22 mouse cellular contexts compared by ENCODE assay signal in the genomic region with DNA sequence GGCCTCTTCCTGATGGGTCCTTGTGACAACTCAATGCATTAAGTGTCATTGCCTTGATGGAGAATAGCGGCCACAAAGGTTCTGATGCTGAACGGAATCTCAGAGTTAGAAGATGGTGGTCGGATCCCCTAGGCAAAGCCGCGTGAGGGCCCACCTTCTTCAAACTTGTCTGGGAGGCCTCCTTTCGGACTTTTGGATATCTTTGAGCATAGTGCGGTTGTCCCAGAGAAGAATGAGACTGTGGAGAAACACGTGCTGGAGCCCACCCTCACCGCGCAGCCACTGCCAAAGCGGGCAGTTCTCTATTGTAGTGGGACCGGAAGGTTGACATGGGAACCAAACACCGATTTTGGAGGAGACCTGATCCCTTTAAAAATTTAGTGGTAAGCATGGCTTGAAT.
DNase-seq lines count a peak whose midpoint lies in the region; ATAC-seq lines count a peak whose summit lies in the region.
"Had no signal": no experiment of that assay in that cellular context is flagged by ENCODE, and none has a peak within 500 bp of the region (broad histone marks: within the 10 kb centered on the region; RNA-seq: fewer than 3 reads in every experiment).

No protein-coding gene starts in this region.

- H3K36me3 ChIP-seq in liver, embryonic 11.5 days (ENCODE audit: control insufficient read depth, insufficient read depth, low read length) = no peaks in the 10 kb centered on the region
- no peaks in the 10 kb centered on the region for H3K36me3 ChIP-seq in embryonic facial prominence, embryonic 10.5 days (replicated peaks)
- H3K36me3 ChIP-seq: embryonic facial prominence, embryonic 13.5 days; heart, embryonic 12.5 days; hindbrain, embryonic 12.5 days had no signal

- H3K4me3 ChIP-seq in liver, embryonic 11.5 days (ENCODE audit: low read depth, low read length) = no peak overlapping the region
- H3K4me3 ChIP-seq in embryonic facial prominence, embryonic 10.5 days = no peak overlapping the region
- H3K4me3 ChIP-seq: embryonic facial prominence, embryonic 13.5 days; forebrain, embryonic 13.5 days; gastrocnemius, adult 2 months; heart, adult 2 months; heart, embryonic 12.5 days; hindbrain, embryonic 12.5 days had no signal

- no peaks in the 10 kb centered on the region; the same call in 1 of the 2 replicates for H3K4me1 ChIP-seq in liver, embryonic 11.5 days (replicated peaks; ENCODE audit: control insufficient read depth, insufficient read depth, low read length)
- no peaks in the 10 kb centered on the region for H3K4me1 ChIP-seq in embryonic facial prominence, embryonic 10.5 days
- H3K4me1 ChIP-seq: embryonic facial prominence, embryonic 13.5 days had no signal

- intact Hi-C loops in heart, postnatal 25 days (cut with DNase I) = no loop called here

- peak; percentile 63 for DNase-seq in heart, adult 11 months
- no peak for DNase-seq in heart, postnatal 25 days (ENCODE audit: low spot score)
- DNase-seq in liver, embryonic 11.5 days (ENCODE audit: low spot score) = peak; percentile 17
- no peak for DNase-seq in liver
- peak; percentile 19 for DNase-seq in testis, postnatal 10 days (ENCODE audit: low spot score)
- DNase-seq in testis, postnatal 14 days (ENCODE audit: low spot score) = no peak
- peak; percentile 1 for DNase-seq in embryonic facial prominence, embryonic 10.5 days (ENCODE audit: low spot score)
- DNase-seq: adrenal gland, postnatal 14 days; cerebellum, adult 11-12 months; cerebellum, adult 9-10 months; cerebellum, postnatal 25 days; gastrocnemius, adult 2 months; heart, adult 2 months; heart, postnatal 36 days had no signal

- H3K4me2 ChIP-seq in liver, embryonic 11.5 days = no peak overlapping the region
- H3K4me2 ChIP-seq: embryonic facial prominence, embryonic 13.5 days; forebrain, embryonic 13.5 days; heart, embryonic 12.5 days; hindbrain, embryonic 12.5 days had no signal

- H3K27me3 ChIP-seq in liver, embryonic 11.5 days (replicated peaks; ENCODE audit: control insufficient read depth, insufficient read depth, low read length) = no peaks in the 10 kb centered on the region
- no peaks in the 10 kb centered on the region for H3K27me3 ChIP-seq in embryonic facial prominence, embryonic 10.5 days (replicated peaks; ENCODE audit: low read depth, poor library complexity, severe bottlenecking)
- H3K27me3 ChIP-seq: CH12.LX; embryonic facial prominence, embryonic 13.5 days; forebrain, embryonic 13.5 days; heart, embryonic 12.5 days; hindbrain, embryonic 12.5 days; Patski had no signal

- H3K27ac ChIP-seq in liver, embryonic 11.5 days (ENCODE audit: low read depth, low read length) = no peak overlapping the region
- H3K27ac ChIP-seq in embryonic facial prominence, embryonic 10.5 days (replicated peaks) = no peak overlapping the region
- H3K27ac ChIP-seq: embryonic facial prominence, embryonic 13.5 days; forebrain, embryonic 13.5 days; heart, adult 2 months; hindbrain, embryonic 12.5 days had no signal

- ATAC-seq in liver, embryonic 11.5 days (replicated peaks; ENCODE audit: low FRiP score) = no peak
- ATAC-seq: activated CD4-positive, CD25-positive, alpha-beta regulatory T cell, adult 4 months; forebrain, embryonic 13.5 days; hindbrain, embryonic 16.5 days; Patski had no signal

- H3K9ac ChIP-seq in liver, embryonic 11.5 days (ENCODE audit: low read depth, low read length) = no peak overlapping the region
- H3K9ac ChIP-seq: embryonic facial prominence, embryonic 13.5 days; forebrain, embryonic 13.5 days; heart, embryonic 12.5 days; hindbrain, embryonic 12.5 days had no signal

- WGBS in liver, embryonic 11.5 days = 91% methylated on average over 13 of the region's 13 CpGs
- 94% methylated on average over 13 of the region's 13 CpGs for WGBS in embryonic facial prominence, embryonic 10.5 days

- no peaks in the 10 kb centered on the region for H3K9me3 ChIP-seq in liver, embryonic 11.5 days (ENCODE audit: control insufficient read depth, low read length)
- no peaks in the 10 kb centered on the region for H3K9me3 ChIP-seq in embryonic facial prominence, embryonic 10.5 days
- H3K9me3 ChIP-seq: embryonic facial prominence, embryonic 13.5 days; forebrain, embryonic 13.5 days; heart, embryonic 12.5 days; hindbrain, embryonic 12.5 days had no signal

Comparison
In these comparisons a context has a peak if more than half of its experiments do, and no peak if none do; other contexts are left out.
1. DNase-seq: peak in heart, adult 11 months (single experiment), liver, embryonic 11.5 days (single experiment), testis, postnatal 10 days (single experiment) and embryonic facial prominence, embryonic 10.5 days (single experiment); none in heart, postnatal 25 days (single experiment), liver (single experiment) and testis, postnatal 14 days (single experiment).